Mouse (Mus musculus) myocyte (in vitro differentiated cells): ENCODE measurements around the gene Usp30. TPM values are rescaled to one million over a fixed set of nuclear protein-coding genes. Genes with fewer than 3 reads are reported as not detected.

ENCODE experiments used
- H3K27me3 ChIP-seq: one replicate; pipeline ENCODE4 v1.6.1; 2011; ENCODE audit not compliant: control insufficient read depth, insufficient read depth, insufficient read length
- H3K36me3 ChIP-seq: one replicate; pipeline ENCODE4 v1.6.1; 2011; ENCODE audit not compliant: control insufficient read depth, insufficient read depth
- H3K4me2 ChIP-seq: one replicate; pipeline ENCODE4 v1.6.1; 2011; ENCODE audit warnings: low read depth, control low read depth
- H3K4me3 ChIP-seq: one replicate; pipeline ENCODE4 v1.5.1; 2011; ENCODE audit warnings: mild to moderate bottlenecking, control low read depth, moderate library complexity
- H3K79me2 ChIP-seq: one replicate; pipeline ENCODE4 v1.6.1; 2011; ENCODE audit not compliant: control insufficient read depth, insufficient read depth
- H3ac ChIP-seq: one replicate; pipeline ENCODE4 v1.6.1; 2011; ENCODE audit not compliant: control insufficient read depth, insufficient read length
- CEBPB ChIP-seq: IDR thresholded peaks from 2 replicates; pipeline ENCODE4 v1.6.1; 2011; ENCODE audit warnings: mild to moderate bottlenecking, moderate library complexity; ENCODE audit not compliant: poor library complexity, insufficient read depth, severe bottlenecking
- E2F4 ChIP-seq: IDR thresholded peaks from one replicate; pipeline ENCODE4 v1.6.1; 2011; ENCODE audit warnings: mild to moderate bottlenecking, control low read depth, moderate library complexity; ENCODE audit not compliant: insufficient read depth
- MAX ChIP-seq: IDR thresholded peaks from one replicate; pipeline ENCODE4 v1.6.1; 2011; ENCODE audit warnings: low read depth, mild to moderate bottlenecking, control low read depth
- MYOD1 ChIP-seq, 3 experiments: IDR thresholded peaks; one replicate each; pipeline ENCODE4 v1.6.1; 2011; ENCODE audit warnings: control low read depth in 2 of 3, low read depth in 2 of 3, mild to moderate bottlenecking in 2 of 3, moderate library complexity in 1 of 3; ENCODE audit not compliant: insufficient read length in 2 of 3, control insufficient read depth in 1 of 3
- MYOG ChIP-seq, 3 experiments: IDR thresholded peaks; one replicate each; pipeline ENCODE4 v1.6.1; 2011; ENCODE audit warnings: control low read depth in 2 of 3, low read depth in 2 of 3, mild to moderate bottlenecking in 2 of 3; ENCODE audit not compliant: insufficient read length in 2 of 3, control insufficient read depth in 1 of 3, insufficient read depth in 1 of 3
- POLR2A ChIP-seq: IDR thresholded peaks from one replicate; pipeline ENCODE4 v1.6.1; 2011; ENCODE audit warnings: low read depth, mild to moderate bottlenecking, control low read depth, moderate library complexity; ENCODE audit not compliant: insufficient read length
- POLR2AphosphoS2 ChIP-seq: IDR thresholded peaks from one replicate; pipeline ENCODE4 v1.6.1; 2011; ENCODE audit warnings: low read depth, control low read depth; ENCODE audit not compliant: insufficient read length
- REST ChIP-seq: IDR thresholded peaks from one replicate; pipeline ENCODE4 v1.6.1; 2011; ENCODE audit warnings: mild to moderate bottlenecking, control low read depth, moderate library complexity; ENCODE audit not compliant: insufficient read depth, insufficient read length
- SRF ChIP-seq: IDR thresholded peaks from one replicate; pipeline ENCODE4 v1.6.1; 2011; ENCODE audit warnings: low read depth; ENCODE audit not compliant: control insufficient read depth, insufficient read length
- TCF12 ChIP-seq: IDR thresholded peaks from one replicate; pipeline ENCODE4 v1.6.1; 2011; ENCODE audit warnings: mild to moderate bottlenecking, control low read depth; ENCODE audit not compliant: poor library complexity, insufficient read depth, severe bottlenecking
- TCF3 ChIP-seq: IDR thresholded peaks from one replicate; pipeline ENCODE4 v1.6.1; 2011; ENCODE audit warnings: low read depth, control low read depth; ENCODE audit not compliant: insufficient read length
- USF1 ChIP-seq: IDR thresholded peaks from one replicate; pipeline ENCODE4 v1.6.1; 2011; ENCODE audit warnings: low read depth, mild to moderate bottlenecking, control low read depth, moderate library complexity
- polyA plus RNA-seq: library from polyadenylated mRNA; unstranded; fragments of >200 nt; fragmentation: generic; extraction: Trizol; gene quantifications from one replicate; pipeline ENCODE4 v1.2.1, GENCODE M21; 2012; ENCODE audit warnings: missing spikeins

The Usp30 gene
- polyA plus RNA-seq, 1 experiment, result 12.3 TPM

GRCm38 (mm10) chr5:114046604-114047003 lies 18.7 kb upstream of the Usp30 start:
- Histone ChIP-seq H3K4me3 (no peak overlapping the region), H3ac (no peak overlapping the region), H3K4me2 (no peak overlapping the region), H3K27me3 (peaks cover 3% of the 10 kb centered on the region), H3K36me3 (no peaks in the 10 kb centered on the region), H3K79me2 (no peaks in the 10 kb centered on the region)
- no peak for TF ChIP-seq MYOG (IDR thresholded peaks at IDR 0.05; ENCODE audit: control insufficient read depth in 1 of 3, insufficient read depth in 1 of 3, insufficient read length in 2 of 3, low read depth in 2 of 3)
- no peak for TF ChIP-seq MAX
- TF ChIP-seq POLR2A, result no peak
- TF ChIP-seq TCF3, result no peak
- no peak for TF ChIP-seq TCF12
- no peak for TF ChIP-seq CEBPB
- no peak for TF ChIP-seq SRF
- TF ChIP-seq REST, result no peak
- no peak for TF ChIP-seq POLR2AphosphoS2
- TF ChIP-seq E2F4, result no peak
- no peak for TF ChIP-seq MYOD1 (IDR thresholded peaks at IDR 0.05; ENCODE audit: control insufficient read depth in 1 of 3, insufficient read length in 2 of 3, low read depth in 2 of 3)
- no peak for TF ChIP-seq USF1

GRCm38 (mm10) chr5:114047182-114047581 lies 18.1 kb upstream of the Usp30 start:
- no peak overlapping the region for H3K4me2 ChIP-seq
- H3K79me2 ChIP-seq, result no peaks in the 10 kb centered on the region
- no peak overlapping the region for H3K4me3 ChIP-seq
- peaks cover 3% of the 10 kb centered on the region for H3K27me3 ChIP-seq
- no peaks in the 10 kb centered on the region for H3K36me3 ChIP-seq
- TF ChIP-seq POLR2A (no peak), SRF (no peak)
- no peak overlapping the region for H3ac ChIP-seq

DNA sequence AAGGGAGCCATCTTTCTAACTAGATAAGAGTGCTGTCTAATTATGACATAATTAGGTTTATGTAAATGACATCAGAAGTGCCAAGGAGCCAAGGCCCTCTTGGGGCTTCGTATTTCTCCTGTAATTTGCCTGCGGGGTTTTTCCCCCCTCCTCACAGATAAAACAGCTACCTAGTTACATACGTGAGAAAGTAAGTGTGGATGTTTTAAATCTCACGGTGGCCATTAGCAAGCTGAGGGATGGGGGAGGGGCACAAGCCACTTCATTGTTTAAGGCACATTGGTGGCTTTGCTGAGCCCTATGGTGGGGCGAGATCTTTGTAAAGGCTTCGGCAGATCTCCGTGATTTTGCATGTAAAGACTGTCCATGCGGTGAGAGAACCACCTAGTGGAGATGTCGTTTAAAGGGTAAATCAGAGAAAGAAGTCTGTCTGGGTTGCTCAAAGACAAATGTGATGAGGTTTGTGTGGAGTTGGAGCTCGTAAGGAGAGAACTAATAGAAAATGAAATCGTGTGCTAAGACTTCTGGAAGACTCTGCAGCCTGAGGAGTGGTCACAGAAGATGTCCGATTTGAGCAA lies 16.4 kb upstream of the Usp30 start:
- no peak overlapping the region for H3K4me2 ChIP-seq
- no peak for TF ChIP-seq USF1
- TF ChIP-seq POLR2AphosphoS2, result no peak
- TF ChIP-seq MAX, result no peak
- no peak for TF ChIP-seq MYOD1 (IDR thresholded peaks at IDR 0.05; ENCODE audit: control insufficient read depth in 1 of 3, insufficient read length in 2 of 3, low read depth in 2 of 3)
- TF ChIP-seq SRF, result no peak
- no peak for TF ChIP-seq TCF3
- no peak for TF ChIP-seq CEBPB
- H3K27me3 ChIP-seq, result no peaks in the 10 kb centered on the region
- H3K4me3 ChIP-seq, result no peak overlapping the region
- no peak overlapping the region for H3ac ChIP-seq
- no peaks in the 10 kb centered on the region for H3K79me2 ChIP-seq
- H3K36me3 ChIP-seq, result no peaks in the 10 kb centered on the region

- TF ChIP-seq TCF12, result no peak
- no peak for TF ChIP-seq TCF3
- no peak for TF ChIP-seq POLR2AphosphoS2
- TF ChIP-seq POLR2A, result no peak
- peak in 1 of 3 experiments; percentile 17 for TF ChIP-seq MYOG (IDR thresholded peaks at IDR 0.05; ENCODE audit: control insufficient read depth in 1 of 3, insufficient read depth in 1 of 3, insufficient read length in 2 of 3, low read depth in 2 of 3)
- TF ChIP-seq MAX, result no peak
- TF ChIP-seq SRF, result no peak
- no peak for TF ChIP-seq CEBPB
- peak in 1 of 3 experiments; percentile 3 for TF ChIP-seq MYOD1 (IDR thresholded peaks at IDR 0.05; ENCODE audit: control insufficient read depth in 1 of 3, insufficient read length in 2 of 3, low read depth in 2 of 3)
- TF ChIP-seq E2F4, result no peak
- no peak for TF ChIP-seq USF1
- no peak for TF ChIP-seq REST
- no peak overlapping the region for H3K4me3 ChIP-seq
- H3K4me2 ChIP-seq, result peak overlapping the region; percentile 63
- H3K27me3 ChIP-seq, result peaks cover 7% of the 10 kb centered on the region
- H3K36me3 ChIP-seq, result no peaks in the 10 kb centered on the region
- H3K79me2 ChIP-seq, result no peaks in the 10 kb centered on the region
- H3ac ChIP-seq, result no peak overlapping the region
Observed at GRCm38 (mm10) chr5:114052246-114052761, 13.0 kb upstream of the Usp30 start.

GRCm38 (mm10) chr5:114057129-114057731 lies 8.0 kb upstream of the Usp30 start:
- Histone ChIP-seq H3ac (no peak overlapping the region), H3K4me3 (no peak overlapping the region), H3K27me3 (peaks cover 7% of the 10 kb centered on the region), H3K36me3 (no peaks in the 10 kb centered on the region), H3K4me2 (no peak overlapping the region), H3K79me2 (no peaks in the 10 kb centered on the region)
- TF ChIP-seq MYOD1 (IDR thresholded peaks at IDR 0.05; ENCODE audit: control insufficient read depth in 1 of 3, insufficient read length in 2 of 3, low read depth in 2 of 3) (no peak), MAX (no peak), CEBPB (no peak), MYOG (IDR thresholded peaks at IDR 0.05; ENCODE audit: control insufficient read depth in 1 of 3, insufficient read depth in 1 of 3, insufficient read length in 2 of 3, low read depth in 2 of 3) (no peak), POLR2AphosphoS2 (no peak), REST (no peak)
